Mouse (Mus musculus) liver, adult (tissue): ENCODE results near the gene Micall2.

ENCODE experiments used
- GATA4 ChIP-seq: IDR thresholded peaks from 2 replicates; pipeline ENCODE4 v1.6.1; 2014; ENCODE audit warnings: mild to moderate bottlenecking, low read length; ENCODE audit not compliant: insufficient replicate concordance

The Micall2 gene

DNA sequence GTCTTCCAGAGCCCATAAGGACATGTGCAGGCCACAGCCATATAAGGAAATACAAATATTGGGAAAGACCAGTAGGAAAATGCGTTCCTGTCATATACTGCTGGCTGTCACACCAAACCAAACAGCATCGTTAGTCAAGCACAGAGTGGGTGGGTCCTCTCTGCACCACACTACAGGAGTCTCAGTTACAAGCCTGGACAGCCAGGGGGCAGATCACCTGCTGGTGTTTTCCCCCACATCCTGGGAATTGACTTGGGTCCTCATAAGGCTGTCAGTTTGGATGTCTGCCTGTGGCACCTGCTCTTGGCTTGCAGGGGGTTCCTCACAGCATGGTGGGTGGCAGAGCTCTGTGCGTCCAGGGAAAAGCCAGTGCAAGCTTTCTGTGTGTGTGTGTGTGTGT lies 70.8 kb downstream of the Micall2 start:
- TF ChIP-seq GATA4: no peak

DNA sequence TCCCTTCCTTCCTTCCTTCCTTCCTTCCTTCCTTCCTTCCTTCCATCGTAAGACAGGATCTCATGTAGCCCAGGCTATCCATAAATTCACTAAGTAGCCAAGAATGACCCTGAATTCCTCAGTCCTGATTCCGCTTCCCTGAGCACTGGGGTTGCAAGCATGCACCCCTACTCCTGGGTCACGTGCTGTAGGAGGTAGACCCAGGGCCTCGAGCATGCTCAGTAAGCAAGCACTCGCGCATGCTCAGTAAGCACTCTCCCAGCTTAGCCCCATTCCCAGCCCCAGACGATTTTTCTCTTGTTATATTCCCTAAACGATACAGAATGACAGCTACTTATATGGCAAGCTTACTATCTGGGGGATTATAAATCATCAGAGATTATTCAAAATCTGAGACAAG lies 74.4 kb downstream of the Micall2 start:
- TF ChIP-seq GATA4: no peak

- TF ChIP-seq GATA4: no peak
Measured at GRCm38 (mm10) chr5:139659307-139659706, 76.8 kb downstream of the Micall2 start.

GRCm38 (mm10) chr5:139658865-139659264 lies 77.3 kb downstream of the Micall2 start:
- no peak for TF ChIP-seq GATA4

- no peak for TF ChIP-seq GATA4
Measured at GRCm38 (mm10) chr5:139657959-139658602, 78.1 kb downstream of the Micall2 start.
